In the genomic region with DNA sequence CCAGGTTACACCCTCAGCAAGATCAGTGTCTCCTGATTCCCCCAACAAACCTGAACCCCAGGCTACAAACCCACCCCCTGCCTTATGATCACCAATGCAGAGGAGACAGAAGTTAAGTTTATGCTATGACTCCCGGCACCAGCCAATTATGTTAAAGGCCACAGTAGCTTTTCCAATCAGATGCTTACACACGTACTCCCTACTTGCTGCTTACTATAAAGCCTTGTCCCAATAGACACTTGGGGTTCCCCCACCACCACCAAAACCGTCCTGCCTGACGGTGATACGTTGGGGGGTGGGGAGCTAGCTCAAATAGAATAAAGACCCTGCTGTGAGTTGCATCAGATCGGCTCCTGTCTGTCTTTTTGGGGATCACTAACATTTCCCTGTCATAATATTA, we compare ENCODE assay signal across 17 mouse cellular contexts.
"Had no signal": no experiment of that assay in that cellular context is flagged by ENCODE, and none has a peak within 500 bp of the region (broad histone marks: within the 10 kb centered on the region; RNA-seq: fewer than 3 reads in every experiment).

No protein-coding gene starts in this region.

- H3K36me3 ChIP-seq: neural tube, embryonic 12.5 days; neural tube, embryonic 13.5 days; neural tube, embryonic 15.5 days; stomach, embryonic 15.5 days had no signal

- H3K9ac ChIP-seq: neural tube, embryonic 12.5 days; neural tube, embryonic 13.5 days; neural tube, embryonic 15.5 days; stomach, embryonic 15.5 days had no signal

- H3K27me3 ChIP-seq: neural tube, embryonic 12.5 days; neural tube, embryonic 13.5 days; neural tube, embryonic 15.5 days; stomach, embryonic 15.5 days had no signal

- DNase-seq: retina, postnatal 1 day; right cerebral cortex, adult 18-20 months; right cerebral cortex, postnatal 14 days; right cerebral cortex, postnatal 25 days; right cerebral cortex, postnatal 4 days; spleen, adult 18-20 months; thymus, adult 18-20 months; thymus, adult 2 months; thymus, postnatal 14 days; thymus, postnatal 25 days; thymus, postnatal 36 days; thymus, postnatal 4 days had no signal

- H3K4me1 ChIP-seq: neural tube, embryonic 12.5 days; neural tube, embryonic 13.5 days; stomach, embryonic 15.5 days had no signal

- H3K9me3 ChIP-seq: neural tube, embryonic 12.5 days; neural tube, embryonic 13.5 days; neural tube, embryonic 15.5 days; stomach, embryonic 15.5 days had no signal

- H3K4me3 ChIP-seq: neural tube, embryonic 12.5 days; neural tube, embryonic 13.5 days; neural tube, embryonic 15.5 days; stomach, embryonic 15.5 days had no signal

- H3K4me2 ChIP-seq: neural tube, embryonic 12.5 days; neural tube, embryonic 13.5 days; neural tube, embryonic 15.5 days; stomach, embryonic 15.5 days had no signal

- H3K27ac ChIP-seq: neural tube, embryonic 12.5 days; neural tube, embryonic 13.5 days; neural tube, embryonic 15.5 days; stomach, embryonic 15.5 days; stomach, postnatal 0 days had no signal
